Mouse (Mus musculus): ENCODE measurements at regions not wholly inside any gene's neighbourhood (a gene's known extent, or its start where the extent isn't known, plus 50 kb on each side); places are given as distances from the start of the nearest gene placed in this dataset.

GRCm38 (mm10) chr1:146960448-146960847 lies 465.9 kb downstream of the Brinp3 start:
- TF ChIP-seq CTCF (IDR thresholded peaks at IDR 0.05; ENCODE audit: borderline replicate concordance, insufficient read depth, low read depth, low read length): no peak
- TF ChIP-seq POLR2A (IDR thresholded peaks at IDR 0.05; ENCODE audit: borderline replicate concordance, insufficient read depth, low read length): no peak
